Mouse (Mus musculus) neural tube, embryonic 12.5 days (tissue): ENCODE measurements at regions not wholly inside any gene's neighbourhood (a gene's known extent, or its start where the extent isn't known, plus 50 kb on each side); places are given as distances from the start of the nearest gene placed in this dataset.

Source experiments
- ATAC-seq: fragments of 200-750 bp; cut with Nextera tagmentation; 2 replicates; pipeline ENCODE4 v1.8.0; 2017; ENCODE audit warnings: low read depth, mild to moderate bottlenecking, moderate TSS enrichment, moderate library complexity; ENCODE audit not compliant: low FRiP score
- H3K27ac ChIP-seq: fragments of 300-500 bp; sonication (generic); 2 replicates; pipeline ENCODE4 v1.5.1; 2016
- H3K27me3 ChIP-seq: fragments of 300-500 bp; sonication (generic); replicated peaks from 2 replicates; pipeline ENCODE4 v1.6.1; 2016; ENCODE audit warnings: mild to moderate bottlenecking
- H3K36me3 ChIP-seq: fragments of 300-500 bp; sonication (generic); 2 replicates; pipeline ENCODE4 v1.6.1; 2016; ENCODE audit warnings: mild to moderate bottlenecking
- H3K4me1 ChIP-seq: fragments of 300-500 bp; sonication (generic); 2 replicates; pipeline ENCODE4 v1.6.1; 2016
- H3K4me2 ChIP-seq: fragments of 300-500 bp; sonication (generic); replicated peaks from 2 replicates; pipeline ENCODE4 v1.6.1; 2016; ENCODE audit warnings: mild to moderate bottlenecking
- H3K4me3 ChIP-seq: fragments of 300-500 bp; sonication (generic); 2 replicates; pipeline ENCODE4 v1.5.1; 2016
- H3K9ac ChIP-seq: fragments of 300-500 bp; sonication (generic); 2 replicates; pipeline ENCODE4 v1.6.1; 2016; ENCODE audit warnings: mild to moderate bottlenecking
- H3K9me3 ChIP-seq: fragments of 300-500 bp; sonication (generic); 2 replicates; pipeline ENCODE4 v1.6.1; 2016; ENCODE audit warnings: mild to moderate bottlenecking
- WGBS: fragments of 180-500 bp; shearing (Covaris S2); methylation state at CpG from one replicate; pipeline ENCODE4 v1.1.7; 2016; 5-methylcytosine and 5-hydroxymethylcytosine counted together

- no peak overlapping the region for H3K4me2 ChIP-seq
- no peaks in the 10 kb centered on the region for H3K4me1 ChIP-seq
- no peaks in the 10 kb centered on the region for H3K27me3 ChIP-seq
- no peak overlapping the region for H3K4me3 ChIP-seq
- H3K9ac ChIP-seq = no peak overlapping the region
- H3K9me3 ChIP-seq = no peaks in the 10 kb centered on the region
- ATAC-seq = no peak
- no peaks in the 10 kb centered on the region for H3K36me3 ChIP-seq
- 80% methylated on average over 9 of the region's 9 CpGs for WGBS
- H3K27ac ChIP-seq = no peak overlapping the region
Measured at GRCm38 (mm10) chr13:44390666-44391390, 338.4 kb upstream of the Jarid2 start.

GRCm38 (mm10) chr13:44394016-44394415 lies 335.3 kb upstream of the Jarid2 start:
- H3K9ac ChIP-seq = no peak overlapping the region
- no peaks in the 10 kb centered on the region for H3K4me1 ChIP-seq
- H3K27ac ChIP-seq = no peak overlapping the region
- no peaks in the 10 kb centered on the region for H3K9me3 ChIP-seq
- H3K27me3 ChIP-seq = no peaks in the 10 kb centered on the region
- no peak overlapping the region for H3K4me3 ChIP-seq
- ATAC-seq = no peak
- no peaks in the 10 kb centered on the region for H3K36me3 ChIP-seq
- H3K4me2 ChIP-seq = no peak overlapping the region
- WGBS = 90% methylated on average over 5 of the region's 5 CpGs

- Histone ChIP-seq H3K9me3 (no peaks in the 10 kb centered on the region), H3K27ac (no peak overlapping the region), H3K9ac (no peak overlapping the region), H3K4me1 (no peaks in the 10 kb centered on the region), H3K36me3 (no peaks in the 10 kb centered on the region), H3K4me3 (no peak overlapping the region), H3K27me3 (no peaks in the 10 kb centered on the region), H3K4me2 (no peak overlapping the region)
- no peak for ATAC-seq
- 84% methylated on average over 15 of the region's 15 CpGs for WGBS
Measured at GRCm38 (mm10) chr13:44398613-44399369, 330.5 kb upstream of the Jarid2 start.

- Histone ChIP-seq H3K4me3 (no peak overlapping the region), H3K9ac (no peak overlapping the region), H3K4me2 (no peak overlapping the region), H3K27ac (no peak overlapping the region), H3K4me1 (no peaks in the 10 kb centered on the region), H3K36me3 (no peaks in the 10 kb centered on the region), H3K27me3 (no peaks in the 10 kb centered on the region), H3K9me3 (no peaks in the 10 kb centered on the region)
- no peak for ATAC-seq
- 57% methylated on average over 4 of the region's 4 CpGs for WGBS
Measured at GRCm38 (mm10) chr13:44399370-44399685, 329.9 kb upstream of the Jarid2 start.

GRCm38 (mm10) chr13:44399831-44400321 lies 329.4 kb upstream of the Jarid2 start:
- no peaks in the 10 kb centered on the region for H3K9me3 ChIP-seq
- H3K4me2 ChIP-seq = no peak overlapping the region
- no peak for ATAC-seq
- H3K4me3 ChIP-seq = no peak overlapping the region
- no peak overlapping the region for H3K9ac ChIP-seq
- no peaks in the 10 kb centered on the region for H3K36me3 ChIP-seq
- no peak overlapping the region for H3K27ac ChIP-seq
- H3K4me1 ChIP-seq = no peaks in the 10 kb centered on the region
- WGBS = 55% methylated on average over 7 of the region's 7 CpGs
- H3K27me3 ChIP-seq = no peaks in the 10 kb centered on the region

GRCm38 (mm10) chr13:44404010-44404575 lies 325.2 kb upstream of the Jarid2 start:
- H3K9ac ChIP-seq = no peak overlapping the region

GRCm38 (mm10) chr13:44407307-44407706 lies 322.0 kb upstream of the Jarid2 start:
- no peak overlapping the region for H3K27ac ChIP-seq
- H3K4me1 ChIP-seq = peaks cover 4% of the 10 kb centered on the region; the same call in 1 of the 2 replicates
- no peak overlapping the region for H3K4me3 ChIP-seq
- no peak overlapping the region for H3K9ac ChIP-seq
- no peak for ATAC-seq
- no peak overlapping the region for H3K4me2 ChIP-seq
- H3K9me3 ChIP-seq = no peaks in the 10 kb centered on the region
- no peaks in the 10 kb centered on the region for H3K27me3 ChIP-seq
- no peaks in the 10 kb centered on the region for H3K36me3 ChIP-seq
- 83% methylated on average over 2 of the region's 2 CpGs for WGBS

More at GRCm38 (mm10) chr13:44404010-44404575, 325.2 kb upstream of the Jarid2 start:
- 89% methylated on average over 8 of the region's 8 CpGs for WGBS
- ATAC-seq = no peak
- Histone ChIP-seq H3K4me3 (no peak overlapping the region), H3K4me1 (no peaks in the 10 kb centered on the region), H3K4me2 (no peak overlapping the region), H3K9me3 (no peaks in the 10 kb centered on the region), H3K36me3 (no peaks in the 10 kb centered on the region), H3K27ac (no peak overlapping the region), H3K27me3 (no peaks in the 10 kb centered on the region)

GRCm38 (mm10) chr13:44408619-44408959 lies 320.7 kb upstream of the Jarid2 start:
- peaks cover 4% of the 10 kb centered on the region; the same call in 1 of the 2 replicates for H3K4me1 ChIP-seq
- WGBS = 76% methylated on average over 6 of the region's 6 CpGs
- H3K27ac ChIP-seq = no peak overlapping the region
- H3K27me3 ChIP-seq = no peaks in the 10 kb centered on the region
- no peaks in the 10 kb centered on the region for H3K9me3 ChIP-seq
- no peak overlapping the region for H3K9ac ChIP-seq
- no peaks in the 10 kb centered on the region for H3K36me3 ChIP-seq
- no peak overlapping the region for H3K4me3 ChIP-seq
- H3K4me2 ChIP-seq = no peak overlapping the region
- ATAC-seq = no peak

- 0 out of 2 replicates have a peak overlapping the region, but pooled peaks have one; percentile 26 for H3K9ac ChIP-seq
- no peaks in the 10 kb centered on the region for H3K27me3 ChIP-seq
- no peak for ATAC-seq
- H3K4me1 ChIP-seq = peaks cover 4% of the 10 kb centered on the region; the same call in 1 of the 2 replicates
- no peaks in the 10 kb centered on the region for H3K9me3 ChIP-seq
- H3K4me3 ChIP-seq = no peak overlapping the region
- WGBS = 64% methylated on average over 14 of the region's 14 CpGs
- H3K4me2 ChIP-seq = no peak overlapping the region
- H3K36me3 ChIP-seq = no peaks in the 10 kb centered on the region
- H3K27ac ChIP-seq = no peak overlapping the region
Measured at GRCm38 (mm10) chr13:44408960-44409719, 320.1 kb upstream of the Jarid2 start.

- Histone ChIP-seq H3K9ac (0 out of 2 replicates have a peak overlapping the region, but pooled peaks have one; percentile 26), H3K9me3 (no peaks in the 10 kb centered on the region), H3K27me3 (no peaks in the 10 kb centered on the region), H3K4me3 (no peak overlapping the region), H3K36me3 (no peaks in the 10 kb centered on the region), H3K4me1 (peaks cover 4% of the 10 kb centered on the region; the same call in 1 of the 2 replicates), H3K27ac (no peak overlapping the region), H3K4me2 (no peak overlapping the region)
- no peak for ATAC-seq
- WGBS = 87% methylated on average over 5 of the region's 5 CpGs
Measured at GRCm38 (mm10) chr13:44409720-44410047, 319.6 kb upstream of the Jarid2 start.

GRCm38 (mm10) chr13:44411781-44412496 lies 317.3 kb upstream of the Jarid2 start:
- no peak overlapping the region for H3K27ac ChIP-seq
- no peaks in the 10 kb centered on the region for H3K9me3 ChIP-seq
- WGBS = 92% methylated on average over 2 of the region's 2 CpGs
- H3K36me3 ChIP-seq = no peaks in the 10 kb centered on the region
- no peak overlapping the region for H3K9ac ChIP-seq
- no peak overlapping the region for H3K4me2 ChIP-seq
- H3K4me1 ChIP-seq = peaks cover 7% of the 10 kb centered on the region
- ATAC-seq = no peak
- no peaks in the 10 kb centered on the region for H3K27me3 ChIP-seq
- no peak overlapping the region for H3K4me3 ChIP-seq
